ENCODE assay signal across 15 mouse cellular contexts in genomic region chr5:118946994-118947393, GRCm38 (mm10).
"Had no signal": no experiment of that assay in that cellular context is flagged by ENCODE, and none has a peak within 500 bp of the region (broad histone marks: within the 10 kb centered on the region; RNA-seq: fewer than 3 reads in every experiment).

No protein-coding gene starts in this region.

- H3K27me3 ChIP-seq: lung, embryonic 15.5 days had no signal

- H3K4me2 ChIP-seq: limb, embryonic 12.5 days; liver, embryonic 13.5 days; lung, embryonic 15.5 days; neural tube, embryonic 15.5 days had no signal

- ATAC-seq: liver, postnatal 0 days had no signal

- H3K4me3 ChIP-seq: limb, embryonic 12.5 days; liver, embryonic 13.5 days; lung, embryonic 15.5 days; myocyte; neural tube, embryonic 15.5 days had no signal

- DNase-seq: kidney, postnatal 25 days; layer of hippocampus, adult 9-11 months; layer of hippocampus, postnatal 36 days; liver; liver, embryonic 13.5 days; liver, postnatal 0 days; lung, postnatal 14 days; right cerebral cortex, adult 18-20 months; thymus, postnatal 4 days had no signal

- H3K27ac ChIP-seq: limb, embryonic 12.5 days; liver, embryonic 13.5 days; lung, embryonic 15.5 days; macrophage; neural tube, embryonic 15.5 days; stomach, postnatal 0 days had no signal

- H3K4me1 ChIP-seq: liver, embryonic 13.5 days; lung, embryonic 15.5 days had no signal

- H3K36me3 ChIP-seq: limb, embryonic 12.5 days; liver, embryonic 13.5 days; lung, embryonic 15.5 days; neural tube, embryonic 15.5 days had no signal

- H3K9ac ChIP-seq: limb, embryonic 12.5 days; liver, embryonic 13.5 days; liver, postnatal 0 days; lung, embryonic 15.5 days; neural tube, embryonic 15.5 days had no signal

- H3K9me3 ChIP-seq: limb, embryonic 12.5 days; liver, embryonic 13.5 days; lung, embryonic 15.5 days; neural tube, embryonic 15.5 days had no signal
